Mouse (Mus musculus): ENCODE data around the gene Sprtn.

The Sprtn gene

DNA sequence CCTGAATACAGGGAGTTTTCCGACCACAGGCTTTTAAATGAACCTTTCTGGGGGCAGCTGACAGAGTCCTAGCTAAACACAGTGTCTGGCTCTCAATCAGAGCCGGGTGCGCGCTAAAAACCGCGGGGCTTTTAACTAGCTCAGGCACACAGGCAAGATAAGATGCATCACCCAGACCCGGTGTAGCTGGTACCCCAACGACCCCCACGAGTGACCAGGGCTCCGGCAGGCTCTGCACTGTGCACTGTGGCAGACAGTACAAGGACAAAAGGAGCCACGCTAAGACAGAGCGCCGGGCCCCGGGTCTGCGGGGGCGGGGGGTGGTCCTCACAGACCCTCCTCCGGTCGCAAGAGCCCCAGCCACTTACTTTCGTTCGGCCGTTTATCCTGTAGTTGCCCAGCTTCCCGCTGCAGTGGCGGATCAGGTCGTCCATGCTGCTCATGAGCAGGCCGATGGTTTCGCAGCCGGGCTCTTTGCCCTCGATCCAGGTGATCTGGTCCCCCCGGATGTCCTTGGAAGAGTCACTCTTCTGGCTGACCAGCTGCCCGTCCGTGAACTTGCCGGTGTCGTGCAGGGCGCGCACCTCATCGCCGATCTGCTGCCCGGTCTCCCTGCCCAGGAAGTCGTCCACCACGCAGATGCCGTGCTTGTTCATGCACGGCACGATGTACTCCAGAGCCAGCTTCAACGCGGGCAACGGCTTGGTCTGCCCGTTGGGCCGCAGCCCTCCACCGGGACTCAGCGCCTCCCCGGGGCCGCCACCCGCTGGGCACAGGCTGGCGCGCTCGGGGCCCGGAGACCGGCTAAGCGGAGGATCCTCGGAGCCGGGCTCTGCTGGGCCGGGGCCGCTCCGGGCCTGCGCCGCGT, 50.4 kb downstream of the Sprtn start:
- peak; percentile 76 for DNase-seq

GRCm38 (mm10) chr8:124948733-124949111, 51.0 kb downstream of the Sprtn start:
- peak; percentile 56 for DNase-seq

GRCm38 (mm10) chr8:124949209-124950068, 51.8 kb downstream of the Sprtn start, which contains the start of gene Egln1:
TSS of gene Egln1 (minus strand) at chr8:124949324.
- peak; percentile 86 for DNase-seq

- DNase-seq = peak; percentile 33
These were observed 52.4 kb downstream of the Sprtn start for GRCm38 (mm10) chr8:124950069-124950456.

GRCm38 (mm10) chr8:124950865-124951264, 53.2 kb downstream of the Sprtn start:
- DNase-seq = no peak

- DNase-seq = no peak
These were observed 55.5 kb downstream of the Sprtn start for GRCm38 (mm10) chr8:124953188-124953587.

DNA sequence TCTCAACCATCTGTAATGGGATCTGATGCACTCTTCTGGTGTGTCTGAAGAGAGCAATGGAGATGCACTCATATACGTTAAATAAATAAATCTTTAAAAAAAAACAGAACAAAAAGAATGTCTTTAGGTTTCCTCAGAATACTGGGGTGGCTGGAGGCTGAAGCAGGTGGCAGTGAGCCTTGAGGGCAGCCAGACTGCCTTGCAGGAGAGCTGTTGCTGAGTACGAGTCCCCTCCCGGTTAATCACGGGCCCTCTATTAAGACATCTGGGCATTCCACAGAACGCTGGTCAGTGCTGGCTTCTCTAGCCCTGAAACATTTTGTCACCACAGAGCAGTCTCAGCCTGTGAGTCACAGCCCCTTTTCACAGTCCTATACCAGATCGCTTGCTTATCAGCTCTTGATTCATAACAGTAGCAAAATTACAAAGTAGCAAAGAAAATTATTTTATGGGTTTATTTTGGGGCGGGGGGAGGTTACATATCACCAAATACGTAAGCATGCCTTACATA, 56.9 kb downstream of the Sprtn start:
- DNase-seq = no peak
